Mouse (Mus musculus) ES-E14 (cell line): ENCODE data around the gene Clcn2. TPM values are rescaled to one million over a fixed set of nuclear protein-coding genes. Genes with fewer than 3 reads are reported as not detected.

Source experiments
- DNase-seq: peaks from one replicate; pipeline ENCODE4 v3.0.0-alpha.2; 2013; ENCODE audit warnings: low read depth, low spot score
- H3K27ac ChIP-seq: 2 replicates; pipeline ENCODE4 v1.5.1; 2012; ENCODE audit warnings: low read depth, mild to moderate bottlenecking, low read length, moderate library complexity, mixed read lengths; ENCODE audit not compliant: poor library complexity, insufficient read depth, severe bottlenecking
- H3K36me3 ChIP-seq: 2 replicates; pipeline ENCODE4 v1.6.1; 2012; ENCODE audit warnings: mild to moderate bottlenecking, low read length, moderate library complexity, mixed read lengths; ENCODE audit not compliant: control insufficient read depth, poor library complexity, insufficient read depth, severe bottlenecking
- H3K4me1 ChIP-seq, 2 experiments: fragments of 150-350 bp in 1 of 2; sonication (generic) in 1 of 2; 2 replicates each; pipeline ENCODE4 v1.6.1; 2012; ENCODE audit warnings: low read length in 2 of 2, mild to moderate bottlenecking in 1 of 2, mixed read lengths in 1 of 2; ENCODE audit not compliant: control insufficient read depth in 2 of 2, insufficient read depth in 2 of 2, poor library complexity in 1 of 2
- H3K4me3 ChIP-seq, 2 experiments: fragments of 150-350 bp in 1 of 2; sonication (generic) in 1 of 2; 2 replicates each; pipeline ENCODE4 v1.5.1; 2012; ENCODE audit warnings: low read length in 2 of 2, low read depth in 1 of 2, mild to moderate bottlenecking in 1 of 2, mixed read lengths in 1 of 2; ENCODE audit not compliant: insufficient read depth in 1 of 2, poor library complexity in 1 of 2, severe bottlenecking in 1 of 2
- H3K9ac ChIP-seq: 2 replicates; pipeline ENCODE4 v1.6.1; 2012; ENCODE audit warnings: low read depth, mild to moderate bottlenecking, low read length, mixed read lengths; ENCODE audit not compliant: poor library complexity, insufficient read depth, severe bottlenecking
- H3K9me3 ChIP-seq: fragments of 150-350 bp; sonication (generic); 2 replicates; pipeline ENCODE4 v1.6.1; 2012; ENCODE audit warnings: low read depth, mild to moderate bottlenecking, low read length; ENCODE audit not compliant: control insufficient read depth, insufficient read depth
- CHD2 ChIP-seq: IDR thresholded peaks from 2 replicates; pipeline ENCODE4 v1.6.1; 2014; ENCODE audit warnings: mild to moderate bottlenecking, low read depth, low read length, inconsistent platforms
- HCFC1 ChIP-seq: IDR thresholded peaks from 2 replicates; pipeline ENCODE4 v1.6.1; 2012; ENCODE audit warnings: low read length, inconsistent platforms, borderline replicate concordance; ENCODE audit not compliant: insufficient read depth
- MAFK ChIP-seq: IDR thresholded peaks from 2 replicates; pipeline ENCODE4 v1.6.1; 2014; ENCODE audit warnings: mild to moderate bottlenecking, low read depth, low read length, inconsistent platforms; ENCODE audit not compliant: insufficient read depth
- ZC3H11A ChIP-seq: IDR thresholded peaks from 2 replicates; pipeline ENCODE4 v1.6.1; 2012; ENCODE audit warnings: low read depth, mild to moderate bottlenecking, inconsistent platforms, low read length, borderline replicate concordance
- ZNF384 ChIP-seq: IDR thresholded peaks from 2 replicates; pipeline ENCODE4 v1.6.1; 2012; ENCODE audit warnings: low read depth, low read length, inconsistent platforms
- in situ Hi-C, 2 experiments: fragments of 600-800 bp; cut with MboI; formaldehyde crosslinking; loops; one replicate each; pipeline ENCODE4 v1.15.1; 2025; ENCODE audit warnings: low sequenced_read_pairs in 2 of 2, inconsistent platforms in 1 of 2; ENCODE audit not compliant: unreplicated experiment in 2 of 2
- total RNA-seq: library from RNA; depleted of rRNA; stranded (reverse); fragments of 300-350 nt; gene quantifications from 2 replicates; pipeline ENCODE4 v1.2.3, GENCODE M21; 2012

The Clcn2 gene
- total RNA-seq, 1 experiment, result 38.2 TPM

GRCm38 (mm10) chr16:20677974-20678675 is 39.4 kb downstream of the Clcn2 start:
- no peak overlapping the region for H3K9ac ChIP-seq
- in situ Hi-C loops, result no loop called here
- no peaks in the 10 kb centered on the region for H3K9me3 ChIP-seq
- peaks cover 78% of the 10 kb centered on the region for H3K36me3 ChIP-seq
- H3K4me3 ChIP-seq, result no peak overlapping the region
- no peak overlapping the region for H3K27ac ChIP-seq
- peaks cover 0 to 6% of the 10 kb centered on the region in 2 experiments; a peak in 1 of 4 replicates for H3K4me1 ChIP-seq
- TF ChIP-seq ZC3H11A (no peak), CHD2 (no peak), HCFC1 (no peak), ZNF384 (no peak), MAFK (no peak)
- no peak for DNase-seq

- H3K9ac ChIP-seq, result no peak overlapping the region
- H3K27ac ChIP-seq, result no peak overlapping the region
- H3K4me1 ChIP-seq, result peaks cover 0 to 6% of the 10 kb centered on the region in 2 experiments; a peak in 1 of 4 replicates
- H3K9me3 ChIP-seq, result no peaks in the 10 kb centered on the region
- DNase-seq, result no peak
- peaks cover 70% of the 10 kb centered on the region for H3K36me3 ChIP-seq
- TF ChIP-seq ZC3H11A (no peak), MAFK (no peak), ZNF384 (no peak), CHD2 (no peak)
- H3K4me3 ChIP-seq, result no peak overlapping the region
- in situ Hi-C loops, result no loop called here
Observed at GRCm38 (mm10) chr16:20677380-20677779, 40.2 kb downstream of the Clcn2 start.

DNA sequence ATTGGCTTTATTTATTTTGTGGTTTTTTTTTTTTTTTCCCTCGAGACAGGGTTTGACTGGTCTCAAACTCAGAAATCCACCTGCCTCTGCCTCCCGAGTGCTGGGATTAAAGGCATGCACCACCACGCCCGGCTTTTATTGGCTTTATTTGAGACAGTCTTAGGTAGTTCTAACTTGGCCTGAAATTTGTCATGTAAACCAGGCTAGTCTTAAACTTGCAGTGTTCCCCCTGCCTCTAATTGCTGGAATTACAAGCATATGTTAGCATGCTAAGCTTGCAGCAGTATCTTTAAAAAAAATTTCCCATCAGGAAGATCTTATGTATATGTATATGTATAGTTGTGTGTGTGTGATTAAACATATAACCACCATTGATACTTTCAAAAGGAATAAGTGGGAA is 40.8 kb downstream of the Clcn2 start:
- in situ Hi-C loops, result no loop called here
- H3K4me3 ChIP-seq, result no peak overlapping the region
- H3K9ac ChIP-seq, result no peak overlapping the region
- H3K36me3 ChIP-seq, result peaks cover 65% of the 10 kb centered on the region
- TF ChIP-seq ZC3H11A (no peak), MAFK (no peak), ZNF384 (no peak), HCFC1 (no peak), CHD2 (no peak)
- peaks cover 0 to 8% of the 10 kb centered on the region in 2 experiments; a peak in 1 of 4 replicates for H3K4me1 ChIP-seq
- no peak overlapping the region for H3K27ac ChIP-seq
- no peaks in the 10 kb centered on the region for H3K9me3 ChIP-seq
- no peak for DNase-seq

- H3K27ac ChIP-seq, result no peak overlapping the region
- H3K4me3 ChIP-seq, result no peak overlapping the region
- H3K9ac ChIP-seq, result no peak overlapping the region
- in situ Hi-C loops, result no loop called here
- H3K4me1 ChIP-seq, result peaks cover 0 to 8% of the 10 kb centered on the region in 2 experiments; a peak in 1 of 4 replicates
- H3K36me3 ChIP-seq, result peaks cover 50% of the 10 kb centered on the region
- no peaks in the 10 kb centered on the region for H3K9me3 ChIP-seq
- no peak for DNase-seq
- no peak for TF ChIP-seq CHD2
- no peak for TF ChIP-seq ZC3H11A
- no peak for TF ChIP-seq ZNF384
- TF ChIP-seq MAFK, result no peak
- no peak for TF ChIP-seq HCFC1
Observed at GRCm38 (mm10) chr16:20675213-20675612, 42.3 kb downstream of the Clcn2 start.
